Mouse (Mus musculus): ENCODE results near the gene Gm18336.
"Not testable (repeated sequence)": the region's sequence is repeated elsewhere in the genome, so short reads cannot be mapped to it uniquely, and the experiment has no call there.

Gm18336 gene

DNA sequence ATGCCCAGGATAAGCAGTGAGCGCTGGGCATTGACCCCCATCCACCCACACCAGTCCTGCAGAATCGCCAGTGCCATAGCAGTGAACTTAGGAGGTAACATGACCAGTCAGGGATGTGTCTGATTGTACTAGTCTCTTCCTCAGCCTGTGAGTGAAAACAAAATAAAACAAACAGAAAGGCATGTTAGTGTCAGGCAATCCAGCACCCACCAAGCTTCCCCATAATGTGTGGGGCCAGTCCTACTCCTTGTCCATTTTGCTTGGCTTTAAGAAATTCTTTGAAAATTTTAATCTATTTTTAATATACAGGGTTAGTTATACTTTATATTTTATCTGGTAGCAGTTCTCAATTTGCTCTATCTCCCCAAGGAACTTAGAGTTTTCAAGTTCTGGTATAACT is at the start of gene Gm18336:
Gm18336 (minus strand) TSS at position 101 of the 400 bp plus-strand sequence.
- not testable (repeated sequence) for DNase-seq (ENCODE audit: low read depth)

DNA sequence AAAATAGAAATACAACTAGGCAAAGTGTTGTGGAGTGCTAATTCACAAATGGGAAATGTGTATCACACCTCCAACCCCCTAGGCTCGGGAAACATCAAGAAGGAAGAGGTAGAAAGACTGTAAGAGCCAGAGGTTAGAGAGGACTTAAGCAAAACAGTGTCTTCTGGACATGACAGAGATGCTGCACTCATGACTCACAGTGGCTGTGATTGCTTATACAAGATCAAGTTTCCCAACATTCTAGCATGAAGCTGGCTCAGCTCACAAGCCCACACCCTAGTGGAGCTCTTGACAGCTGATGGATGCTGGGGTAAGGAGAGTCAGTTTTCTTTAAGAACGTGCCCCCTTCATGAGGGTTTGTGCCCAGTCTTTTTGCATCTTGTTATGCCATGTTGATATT is 42.9 kb upstream of the Gm18336 start:
- no peak for DNase-seq (ENCODE audit: low read depth)

DNA sequence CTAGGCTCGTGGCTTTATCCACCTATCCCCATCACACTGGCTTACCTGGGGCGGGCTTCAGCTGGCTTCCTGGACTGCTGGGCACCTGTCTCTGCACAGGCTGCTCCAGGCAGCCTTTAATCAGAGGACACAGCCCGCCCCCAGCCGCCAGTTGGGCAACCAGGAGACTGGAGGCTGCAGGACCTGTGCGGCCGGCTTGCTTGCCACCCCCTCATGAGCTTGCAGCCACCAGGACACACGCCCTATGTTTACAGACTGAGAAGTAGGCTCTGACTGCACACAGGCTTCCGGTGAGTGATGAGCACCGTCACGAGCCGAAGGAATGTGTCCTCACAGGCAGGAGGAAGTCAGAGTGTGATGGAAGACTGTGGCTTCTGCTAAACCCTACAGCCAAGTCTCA is 36.7 kb upstream of the Gm18336 start, which contains the start of gene Trex2:
Trex2 (minus strand) TSS at position 93 of the 400 bp plus-strand sequence.
- DNase-seq (ENCODE audit: low read depth): no peak

- no peak for DNase-seq (ENCODE audit: low read depth)
Observed at GRCm38 (mm10) chrX:73432850-73433249, 34.3 kb upstream of the Gm18336 start.

DNA sequence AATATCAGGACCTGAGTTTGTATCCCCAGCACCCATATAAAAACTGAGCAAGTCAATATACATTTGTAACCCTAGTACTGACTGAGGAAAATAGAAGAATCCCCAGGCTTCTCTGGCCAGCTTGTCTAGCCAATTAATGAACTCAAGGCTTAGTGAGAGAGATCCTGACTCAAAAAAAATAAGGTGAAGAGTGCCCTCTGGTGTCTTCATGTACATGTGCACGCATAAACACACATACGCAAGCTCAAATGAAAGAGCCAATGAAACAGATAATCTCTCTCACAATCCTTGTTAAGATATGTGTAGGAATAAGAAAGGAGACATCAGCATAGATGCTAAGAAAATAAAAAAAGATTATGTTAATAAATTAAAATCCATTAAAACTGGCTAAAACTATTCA is 31.5 kb upstream of the Gm18336 start:
- DNase-seq (ENCODE audit: low read depth): peak; percentile 68

DNA sequence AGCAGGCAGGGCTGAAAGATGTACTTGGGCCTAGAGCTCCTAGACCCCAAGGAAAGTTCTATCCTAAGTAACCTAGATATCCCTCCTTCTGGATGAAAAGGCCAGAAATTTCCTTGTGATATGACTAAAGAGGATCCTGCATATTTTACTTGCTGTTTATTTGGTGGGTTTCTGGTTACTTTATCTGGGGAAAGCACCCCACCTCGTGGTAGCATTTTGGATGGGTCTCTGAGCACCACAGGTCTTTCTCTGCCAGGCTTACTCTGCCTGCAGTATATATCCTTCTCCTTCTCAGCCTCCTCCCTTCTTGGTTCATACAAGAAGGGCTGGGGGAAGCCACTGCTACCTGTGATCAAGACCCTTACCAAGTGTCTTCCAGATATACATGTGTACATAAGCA is 14.2 kb upstream of the Gm18336 start:
- DNase-seq (ENCODE audit: low read depth): peak; percentile 18

DNA sequence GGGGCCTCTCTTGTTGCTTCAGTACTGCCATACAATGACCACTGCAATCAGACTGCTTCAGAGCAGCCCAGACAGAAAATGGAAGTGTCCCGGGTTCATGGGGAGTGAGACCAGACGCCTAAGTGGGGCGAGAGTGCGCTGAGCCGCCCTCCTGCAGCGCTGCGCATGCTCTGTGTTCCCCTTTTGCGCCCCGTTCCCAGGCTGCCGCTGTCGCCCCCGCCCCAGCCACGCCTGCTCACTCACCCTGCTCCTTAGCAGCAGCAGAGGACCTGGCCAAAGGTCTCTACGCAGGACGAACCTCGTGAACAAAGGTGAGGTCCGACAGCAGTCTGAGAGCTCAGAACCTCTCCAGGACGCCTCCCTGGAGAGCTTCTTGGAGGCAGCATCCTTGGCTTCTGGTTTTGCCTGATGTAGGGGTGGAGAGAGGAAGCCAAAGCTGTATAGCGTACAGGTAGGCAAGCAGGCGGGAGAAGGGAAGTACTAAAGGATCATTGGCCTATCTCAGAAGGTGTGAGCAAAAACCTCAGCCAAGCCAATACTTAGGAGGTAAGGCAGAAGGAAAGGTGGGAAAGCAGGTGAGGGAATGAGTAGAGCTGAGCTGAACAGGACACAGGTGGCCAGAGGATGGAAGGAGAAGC is 12.5 kb upstream of the Gm18336 start, which contains the start of gene Zfp92:
Zfp92 (plus strand) TSS at position 217 of the 638 bp plus-strand sequence.
- no peak for DNase-seq (ENCODE audit: low read depth)

DNA sequence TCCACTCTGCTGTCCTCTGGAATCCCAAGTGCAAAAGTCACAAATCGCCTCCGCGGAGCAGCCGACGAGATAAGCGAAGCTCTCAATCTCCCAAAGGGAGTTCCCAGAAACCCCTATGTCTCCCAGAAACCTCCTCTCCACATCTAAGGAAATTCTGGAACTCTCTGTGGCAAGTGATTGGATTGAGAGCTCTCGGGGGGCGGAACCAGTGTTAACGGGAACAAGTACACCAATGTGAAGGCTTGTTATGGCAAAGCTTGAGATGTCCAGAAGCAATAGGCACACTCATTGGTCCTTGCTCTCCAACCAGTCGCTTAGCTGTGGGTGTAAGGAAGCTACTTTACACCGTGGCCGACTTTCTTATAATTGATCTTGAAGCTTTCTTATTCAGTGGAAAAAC is 3.1 kb upstream of the Gm18336 start:
- no peak for DNase-seq (ENCODE audit: low read depth)

DNA sequence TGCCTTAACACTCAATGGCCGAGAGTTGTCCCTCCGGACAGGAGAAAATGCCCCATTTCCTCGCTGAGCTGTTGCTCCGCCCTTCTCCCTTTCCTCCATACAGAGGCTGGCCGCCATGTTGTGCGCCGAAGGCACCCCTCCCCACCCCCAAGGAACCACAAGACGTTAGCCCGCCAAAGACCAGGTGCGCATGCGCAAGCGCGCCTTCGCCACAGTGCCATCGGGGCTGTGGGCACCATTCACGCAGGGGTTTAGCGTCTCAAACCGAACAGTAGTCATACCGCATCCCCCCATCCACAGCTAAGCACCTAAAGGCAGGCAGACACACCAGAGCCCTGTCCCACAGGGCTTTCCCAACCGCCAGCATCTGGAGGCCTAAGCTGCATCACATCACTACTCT is 2.4 kb upstream of the Gm18336 start:
- DNase-seq (ENCODE audit: low read depth): no peak

GRCm38 (mm10) chrX:73396446-73396845 is 2.1 kb downstream of the Gm18336 start:
- no peak for DNase-seq (ENCODE audit: low read depth)

DNA sequence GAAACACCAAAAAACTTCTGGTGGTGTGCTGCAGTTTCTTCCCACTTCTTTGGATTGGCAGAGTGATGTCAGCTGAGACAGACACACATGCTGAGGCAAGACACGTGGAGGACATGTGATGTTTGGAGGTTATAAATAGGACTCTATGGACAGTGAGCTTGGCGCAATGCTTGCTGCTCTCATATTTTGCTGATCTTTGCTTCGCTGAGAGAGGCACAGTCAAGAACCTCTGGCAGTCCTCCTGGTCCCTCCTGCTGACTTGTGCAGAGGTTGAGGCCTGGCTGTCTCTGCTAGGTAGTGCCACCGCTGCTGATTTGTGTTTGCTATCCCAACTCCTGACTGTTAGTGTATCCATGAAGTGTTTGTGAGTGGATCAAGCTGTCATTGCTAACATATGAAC is 7.1 kb downstream of the Gm18336 start:
- DNase-seq (ENCODE audit: low read depth): no peak

DNA sequence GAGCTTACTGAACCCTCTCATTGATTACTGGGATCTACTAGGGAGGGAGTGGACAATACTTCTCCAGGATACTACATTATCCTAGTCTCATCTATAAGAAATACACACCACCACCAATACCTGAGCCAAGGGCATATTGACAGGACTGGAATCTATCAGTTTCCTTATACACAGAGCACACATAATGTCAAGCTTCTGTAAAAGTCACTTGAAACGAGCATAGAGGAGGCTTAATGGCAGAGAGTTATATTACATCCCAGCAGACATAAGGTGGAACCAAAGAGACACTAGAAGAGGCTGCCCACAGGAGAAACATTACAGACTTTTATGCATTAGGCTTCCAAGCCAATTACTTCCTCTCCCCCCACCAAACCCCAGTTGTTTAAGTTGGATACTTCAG is 13.6 kb downstream of the Gm18336 start:
- DNase-seq (ENCODE audit: low read depth): no peak

- peak; percentile 40 for DNase-seq (ENCODE audit: low read depth)
Observed at GRCm38 (mm10) chrX:73384419-73384818, 14.1 kb downstream of the Gm18336 start.

GRCm38 (mm10) chrX:73363291-73363690 is 35.2 kb downstream of the Gm18336 start:
- peak; percentile 38 for DNase-seq (ENCODE audit: low read depth)

- DNase-seq (ENCODE audit: low read depth): peak; percentile 41
Observed at GRCm38 (mm10) chrX:73356719-73357118, 41.8 kb downstream of the Gm18336 start.

DNA sequence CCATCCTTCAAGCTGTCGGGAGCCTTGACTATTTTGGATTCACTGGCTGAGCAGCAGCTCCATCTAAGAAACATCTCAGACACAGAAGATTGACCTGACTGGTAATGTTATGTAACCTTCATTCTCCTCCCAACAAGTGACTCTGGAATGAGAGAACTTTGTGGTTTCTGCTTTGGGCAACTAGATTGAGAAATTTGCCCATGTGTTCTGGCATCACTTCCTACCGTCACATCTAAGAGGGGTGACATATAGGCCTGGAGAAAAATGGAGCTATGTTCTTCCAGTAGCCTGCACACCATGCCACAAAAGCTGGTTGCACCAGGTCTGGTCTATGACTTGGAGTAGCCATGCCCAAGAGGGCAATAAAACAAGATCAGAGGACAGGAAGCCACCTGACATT is 42.4 kb downstream of the Gm18336 start:
- peak; percentile 67 for DNase-seq (ENCODE audit: low read depth)
